Mouse (Mus musculus) heart, embryonic 14.5 days (tissue): Measurements from ENCODE around the gene Nrxn3. TPM values are rescaled to one million over a fixed set of nuclear protein-coding genes. Genes with fewer than 3 reads are reported as not detected.
A peak's percentile ranks its signal among the peaks of the same experiment; 100 is the strongest.

Experiments
- ATAC-seq: fragments of 200-750 bp; cut with Nextera tagmentation; 2 replicates; pipeline ENCODE4 v1.8.0; 2017; ENCODE audit warnings: low read depth, moderate TSS enrichment; ENCODE audit not compliant: insufficient number of reproducible peaks, insufficient read depth, low FRiP score
- H3K27ac ChIP-seq, 2 experiments: fragments of 200-500 bp in 1 of 2; fragments of 300-500 bp in 1 of 2; sonication (generic) in 1 of 2; replicated peaks in 1 of 2; 2 replicates each; pipeline ENCODE4 v1.5.1; 2012 to 2014; ENCODE audit warnings: low read depth in 2 of 2, low read length in 2 of 2, control low read depth in 1 of 2, mild to moderate bottlenecking in 1 of 2, mixed read lengths in 1 of 2; ENCODE audit not compliant: control insufficient read depth in 1 of 2, insufficient read depth in 1 of 2
- H3K27me3 ChIP-seq: fragments of 300-500 bp; sonication (generic); 2 replicates; pipeline ENCODE4 v1.6.1; 2014; ENCODE audit warnings: mild to moderate bottlenecking, low read length, control low read depth; ENCODE audit not compliant: control insufficient read depth, insufficient read depth
- H3K36me3 ChIP-seq: fragments of 300-500 bp; sonication (generic); 2 replicates; pipeline ENCODE4 v1.6.1; 2014; ENCODE audit warnings: mild to moderate bottlenecking, control low read depth, low read length, mixed read lengths; ENCODE audit not compliant: control insufficient read depth, insufficient read depth
- H3K4me1 ChIP-seq, 2 experiments: fragments of 200-500 bp in 1 of 2; fragments of 300-500 bp in 1 of 2; sonication (generic) in 1 of 2; 2 replicates each; pipeline ENCODE4 v1.6.1; 2012 to 2014; ENCODE audit warnings: low read length in 2 of 2, control low read depth in 1 of 2, mixed read lengths in 1 of 2; ENCODE audit not compliant: control insufficient read depth in 2 of 2, insufficient read depth in 2 of 2
- H3K4me2 ChIP-seq: fragments of 300-500 bp; sonication (generic); 2 replicates; pipeline ENCODE4 v1.6.1; 2014; ENCODE audit warnings: mild to moderate bottlenecking, low read length
- H3K4me3 ChIP-seq, 2 experiments: fragments of 200-500 bp in 1 of 2; fragments of 300-500 bp in 1 of 2; sonication (generic) in 1 of 2; 2 replicates each; pipeline ENCODE4 v1.5.1; 2012 to 2014; ENCODE audit warnings: low read length in 2 of 2, mild to moderate bottlenecking in 2 of 2, control low read depth in 1 of 2, low read depth in 1 of 2, moderate library complexity in 1 of 2; ENCODE audit not compliant: control insufficient read depth in 1 of 2, insufficient read depth in 1 of 2
- H3K9ac ChIP-seq: fragments of 300-500 bp; sonication (generic); 2 replicates; pipeline ENCODE4 v1.6.1; 2014; ENCODE audit warnings: mild to moderate bottlenecking, low read length
- H3K9me3 ChIP-seq: fragments of 300-500 bp; sonication (generic); 2 replicates; pipeline ENCODE4 v1.6.1; 2016; ENCODE audit warnings: low read length, control low read depth; ENCODE audit not compliant: control insufficient read depth
- WGBS: fragments of 180-500 bp; shearing (Covaris S2); extraction: QIAGEN DNeasy Blood & Tissue Kit; methylation state at CpG from one replicate; pipeline ENCODE4 v1.1.7; 2014; 5-methylcytosine and 5-hydroxymethylcytosine counted together
- polyA plus RNA-seq: library from polyadenylated mRNA; unstranded; fragments of >200 nt; fragmentation: Nextera tagmentation; extraction: Ambion mirVana; gene quantifications from 2 replicates; pipeline ENCODE4 v1.2.1, GENCODE M21; 2014

The Nrxn3 gene
- polyA plus RNA-seq, 1 experiment from 2014 or later = 1.7 TPM

GRCm38 (mm10) chr12:89791829-89792228, 1069.2 kb downstream of the Nrxn3 start:
- Histone ChIP-seq H3K27me3 (no peaks in the 10 kb centered on the region), H3K27ac (no peak overlapping the region), H3K4me3 (no peak overlapping the region), H3K36me3 (no peaks in the 10 kb centered on the region), H3K4me1 (no peaks in the 10 kb centered on the region), H3K9ac (no peak overlapping the region), H3K4me2 (no peak overlapping the region), H3K9me3 (no peaks in the 10 kb centered on the region)
- no peak for ATAC-seq
- WGBS = 67% methylated on average over 3 of the region's 3 CpGs

- Histone ChIP-seq H3K36me3 (no peaks in the 10 kb centered on the region), H3K27me3 (no peaks in the 10 kb centered on the region), H3K9ac (no peak overlapping the region), H3K9me3 (no peaks in the 10 kb centered on the region), H3K4me2 (no peak overlapping the region), H3K27ac (no peak overlapping the region), H3K4me1 (no peaks in the 10 kb centered on the region), H3K4me3 (no peak overlapping the region)
- no peak for ATAC-seq
- WGBS = 82% methylated on average over 6 of the region's 6 CpGs
These were observed 1072.1 kb downstream of the Nrxn3 start for GRCm38 (mm10) chr12:89794741-89795140.

- no peak for ATAC-seq
- Histone ChIP-seq H3K27ac (no peak overlapping the region), H3K4me1 (peaks cover 6 to 7% of the 10 kb centered on the region in 2 experiments; a peak in 3 of 4 replicates), H3K9ac (no peak overlapping the region), H3K9me3 (no peaks in the 10 kb centered on the region), H3K4me2 (no peak overlapping the region), H3K4me3 (no peak overlapping the region), H3K36me3 (no peaks in the 10 kb centered on the region), H3K27me3 (peaks cover 12% of the 10 kb centered on the region; the same call in 1 of the 2 replicates)
- 66% methylated on average over 3 of the region's 3 CpGs for WGBS
These were observed 1085.5 kb downstream of the Nrxn3 start for GRCm38 (mm10) chr12:89808217-89808616.

GRCm38 (mm10) chr12:89810146-89810545, 1087.5 kb downstream of the Nrxn3 start:
- WGBS = 84% methylated on average over 5 of the region's 5 CpGs

GRCm38 (mm10) chr12:89811815-89812549, 1089.3 kb downstream of the Nrxn3 start:
- peak overlapping the region; percentile 56 for H3K9ac ChIP-seq
- H3K4me3 ChIP-seq = peak overlapping the region; percentile 48 to 52
- no peaks in the 10 kb centered on the region for H3K9me3 ChIP-seq
- 2% methylated on average over 35 of the region's 36 CpGs for WGBS
- H3K27ac ChIP-seq = no peak overlapping the region
- ATAC-seq = peak; percentile 96
- peaks cover 8 to 9% of the 10 kb centered on the region in 2 experiments; a peak in 3 of 4 replicates for H3K4me1 ChIP-seq
- peaks cover 25% of the 10 kb centered on the region for H3K27me3 ChIP-seq
- peak overlapping the region; percentile 96 for H3K4me2 ChIP-seq
- no peaks in the 10 kb centered on the region for H3K36me3 ChIP-seq

More at GRCm38 (mm10) chr12:89810146-89810545, 1087.5 kb downstream of the Nrxn3 start:
- Histone ChIP-seq H3K27ac (no peak overlapping the region), H3K4me1 (peaks cover 8 to 9% of the 10 kb centered on the region in 2 experiments; a peak in 3 of 4 replicates), H3K36me3 (no peaks in the 10 kb centered on the region), H3K4me3 (no peak overlapping the region), H3K9me3 (no peaks in the 10 kb centered on the region), H3K4me2 (no peak overlapping the region), H3K9ac (no peak overlapping the region), H3K27me3 (peaks cover 25% of the 10 kb centered on the region)
- no peak for ATAC-seq

GRCm38 (mm10) chr12:89812550-89813207, 1090.0 kb downstream of the Nrxn3 start:
- no peak for ATAC-seq
- WGBS = under 1% methylated on average over 17 of the region's 17 CpGs
- H3K9ac ChIP-seq = no peak overlapping the region; the same call in 1 of the 2 replicates

GRCm38 (mm10) chr12:89813294-89813693, 1090.6 kb downstream of the Nrxn3 start:
- H3K9ac ChIP-seq = no peak overlapping the region
- peaks cover 8 to 9% of the 10 kb centered on the region in 2 experiments; a peak in 3 of 4 replicates for H3K4me1 ChIP-seq
- no peak overlapping the region for H3K27ac ChIP-seq
- WGBS = 11% methylated on average over 13 of the region's 13 CpGs
- H3K4me3 ChIP-seq = peak overlapping the region; percentile 11 to 48; a peak in 3 of 4 replicates
- no peak for ATAC-seq
- peak overlapping the region; percentile 96 for H3K4me2 ChIP-seq
- no peaks in the 10 kb centered on the region for H3K9me3 ChIP-seq
- peaks cover 25% of the 10 kb centered on the region for H3K27me3 ChIP-seq
- H3K36me3 ChIP-seq = no peaks in the 10 kb centered on the region

More at GRCm38 (mm10) chr12:89812550-89813207, 1090.0 kb downstream of the Nrxn3 start:
- Histone ChIP-seq H3K4me3 (peak overlapping the region; percentile 48 to 52), H3K27me3 (peaks cover 25% of the 10 kb centered on the region), H3K27ac (no peak overlapping the region), H3K9me3 (no peaks in the 10 kb centered on the region), H3K36me3 (no peaks in the 10 kb centered on the region), H3K4me1 (peaks cover 8 to 9% of the 10 kb centered on the region in 2 experiments; a peak in 3 of 4 replicates), H3K4me2 (peak overlapping the region; percentile 96)
